Mouse (Mus musculus) hindbrain, embryonic 12.5 days (tissue): ENCODE measurements at regions not wholly inside any gene's neighbourhood (a gene's known extent, or its start where the extent isn't known, plus 50 kb on each side); places are given as distances from the start of the nearest gene placed in this dataset.
"Not testable (repeated sequence)": the region's sequence is repeated elsewhere in the genome, so short reads cannot be mapped to it uniquely, and the experiment has no call there.

ENCODE experiments used
- ATAC-seq: fragments of 200-750 bp; cut with Nextera tagmentation; 2 replicates; pipeline ENCODE4 v1.8.0; 2017; ENCODE audit warnings: moderate TSS enrichment; ENCODE audit not compliant: low FRiP score
- H3K27ac ChIP-seq: fragments of 300-500 bp; sonication (generic); 2 replicates; pipeline ENCODE4 v1.5.1; 2016; ENCODE audit warnings: mild to moderate bottlenecking
- H3K27me3 ChIP-seq: fragments of 300-500 bp; sonication (generic); 2 replicates; pipeline ENCODE4 v1.6.1; 2016; ENCODE audit warnings: mild to moderate bottlenecking
- H3K36me3 ChIP-seq: fragments of 300-500 bp; sonication (generic); 2 replicates; pipeline ENCODE4 v1.6.1; 2016; ENCODE audit warnings: mild to moderate bottlenecking
- H3K4me1 ChIP-seq: fragments of 300-500 bp; sonication (generic); 2 replicates; pipeline ENCODE4 v1.6.1; 2016
- H3K4me2 ChIP-seq: fragments of 300-500 bp; sonication (generic); replicated peaks from 2 replicates; pipeline ENCODE4 v1.6.1; 2016; ENCODE audit warnings: mild to moderate bottlenecking
- H3K4me3 ChIP-seq: fragments of 300-500 bp; sonication (generic); 2 replicates; pipeline ENCODE4 v1.5.1; 2016; ENCODE audit warnings: mild to moderate bottlenecking
- H3K9ac ChIP-seq: fragments of 300-500 bp; sonication (generic); 2 replicates; pipeline ENCODE4 v1.6.1; 2016; ENCODE audit warnings: mild to moderate bottlenecking, moderate library complexity
- H3K9me3 ChIP-seq: fragments of 300-500 bp; sonication (generic); replicated peaks from 2 replicates; pipeline ENCODE4 v1.6.1; 2016; ENCODE audit warnings: mild to moderate bottlenecking
- WGBS: fragments of 180-500 bp; shearing (Covaris S2); methylation state at CpG from one replicate; pipeline ENCODE4 v1.1.7; 2016; 5-methylcytosine and 5-hydroxymethylcytosine counted together

DNA sequence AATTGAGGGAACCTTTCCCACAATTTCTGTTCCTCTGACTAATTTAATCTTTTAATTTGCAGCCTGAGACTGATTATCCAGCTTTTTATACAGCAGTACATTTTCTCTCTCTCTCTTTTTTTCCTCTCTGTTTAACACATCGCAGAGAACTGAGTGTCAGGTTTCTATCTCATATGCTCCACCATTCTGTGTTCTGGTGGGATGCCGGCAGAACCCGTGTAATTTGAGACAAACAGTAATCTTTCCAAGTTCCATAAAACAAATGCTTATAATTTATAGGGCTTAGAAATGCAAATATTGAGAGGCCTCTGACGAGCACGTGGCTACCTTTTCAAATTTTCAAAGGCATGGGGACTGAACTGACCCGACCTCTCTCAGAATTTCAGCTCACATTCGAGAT lies 59.1 kb downstream of the Zbtb18 start:
- H3K36me3 ChIP-seq = no peaks in the 10 kb centered on the region
- no peaks in the 10 kb centered on the region for H3K27me3 ChIP-seq
- H3K4me1 ChIP-seq = no peaks in the 10 kb centered on the region
- 61% methylated on average over 7 of the region's 7 CpGs for WGBS
- no peak overlapping the region for H3K4me3 ChIP-seq
- H3K27ac ChIP-seq = no peak overlapping the region
- H3K9me3 ChIP-seq = no peaks in the 10 kb centered on the region
- H3K9ac ChIP-seq = no peak overlapping the region
- no peak overlapping the region for H3K4me2 ChIP-seq
- ATAC-seq = no peak

- Histone ChIP-seq H3K9me3 (no peaks in the 10 kb centered on the region), H3K4me3 (no peak overlapping the region), H3K9ac (no peak overlapping the region), H3K27ac (no peak overlapping the region), H3K36me3 (no peaks in the 10 kb centered on the region), H3K4me2 (no peak overlapping the region), H3K27me3 (no peaks in the 10 kb centered on the region), H3K4me1 (no peaks in the 10 kb centered on the region)
- ATAC-seq = no peak
- 77% methylated on average over 1 of the region's 1 CpGs for WGBS
These were observed 61.8 kb downstream of the Zbtb18 start for GRCm38 (mm10) chr1:177503946-177504345.

GRCm38 (mm10) chr1:177504743-177505142 lies 62.6 kb downstream of the Zbtb18 start:
- no peak overlapping the region for H3K4me2 ChIP-seq
- H3K27ac ChIP-seq = no peak overlapping the region
- no peak overlapping the region for H3K4me3 ChIP-seq
- no peaks in the 10 kb centered on the region for H3K27me3 ChIP-seq
- no peaks in the 10 kb centered on the region for H3K4me1 ChIP-seq
- no peak overlapping the region for H3K9ac ChIP-seq
- no peak for ATAC-seq
- H3K9me3 ChIP-seq = no peaks in the 10 kb centered on the region
- WGBS = 96% methylated on average over 2 of the region's 2 CpGs
- H3K36me3 ChIP-seq = no peaks in the 10 kb centered on the region

- H3K9ac ChIP-seq, ATAC-seq, H3K36me3 ChIP-seq, H3K27me3 ChIP-seq, H3K4me1 ChIP-seq, H3K9me3 ChIP-seq, H3K27ac ChIP-seq, H3K4me3 ChIP-seq, H3K4me2 ChIP-seq: not testable (repeated sequence)
- WGBS = 97% methylated on average over 4 of the region's 4 CpGs
These were observed 65.2 kb downstream of the Zbtb18 start for GRCm38 (mm10) chr1:177507398-177507797.

- H3K27ac ChIP-seq = no peak overlapping the region
- H3K27me3 ChIP-seq = no peaks in the 10 kb centered on the region
- no peak for ATAC-seq
- H3K4me3 ChIP-seq = no peak overlapping the region
- H3K4me2 ChIP-seq = no peak overlapping the region
- no peak overlapping the region for H3K9ac ChIP-seq
- 74% methylated on average over 10 of the region's 10 CpGs for WGBS
- no peaks in the 10 kb centered on the region for H3K36me3 ChIP-seq
- H3K4me1 ChIP-seq = no peaks in the 10 kb centered on the region
- H3K9me3 ChIP-seq = no peaks in the 10 kb centered on the region
These were observed 67.6 kb downstream of the Zbtb18 start for GRCm38 (mm10) chr1:177509786-177510185.

GRCm38 (mm10) chr1:177512116-177512515 lies 70.0 kb downstream of the Zbtb18 start:
- no peak overlapping the region for H3K4me3 ChIP-seq
- H3K9me3 ChIP-seq = no peaks in the 10 kb centered on the region
- 78% methylated on average over 2 of the region's 2 CpGs for WGBS
- H3K27ac ChIP-seq = no peak overlapping the region
- no peaks in the 10 kb centered on the region for H3K27me3 ChIP-seq
- H3K4me1 ChIP-seq = no peaks in the 10 kb centered on the region
- ATAC-seq = no peak
- H3K4me2 ChIP-seq = no peak overlapping the region
- H3K36me3 ChIP-seq = no peaks in the 10 kb centered on the region
- H3K9ac ChIP-seq = no peak overlapping the region

DNA sequence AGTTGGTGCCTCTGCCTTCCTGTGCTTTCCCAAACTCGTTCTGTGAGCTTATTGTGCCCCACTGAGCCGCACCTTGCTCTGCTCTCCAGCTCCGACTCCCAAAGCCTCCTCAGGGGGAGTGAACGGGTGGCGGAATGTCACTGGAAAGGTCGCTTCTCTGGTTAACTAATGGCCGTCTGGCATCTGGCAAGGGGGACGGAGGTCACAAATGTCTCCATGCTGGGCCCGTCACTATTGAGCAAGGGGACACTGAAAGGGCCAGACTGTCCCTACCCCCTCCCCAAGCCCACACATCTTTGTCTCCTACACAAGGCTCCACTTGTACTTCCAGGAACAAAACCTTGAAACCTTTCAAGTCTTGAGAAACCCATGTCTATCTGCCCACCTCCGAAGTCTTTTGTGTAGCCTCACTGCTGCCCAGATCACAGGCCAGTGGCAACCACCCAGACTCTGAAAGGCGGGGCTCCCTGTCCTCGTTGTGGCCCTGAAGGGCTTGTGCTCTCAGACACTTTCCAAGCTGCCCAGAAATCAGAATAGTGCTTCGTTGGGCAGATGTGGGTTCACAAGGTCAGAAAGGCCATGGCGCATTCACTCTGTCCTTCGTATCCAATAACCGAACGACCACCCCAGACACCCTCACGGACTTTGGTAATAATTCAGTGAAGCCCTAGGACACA lies 75.9 kb downstream of the Zbtb18 start:
- Histone ChIP-seq H3K36me3 (no peaks in the 10 kb centered on the region), H3K27me3 (no peaks in the 10 kb centered on the region), H3K9me3 (no peaks in the 10 kb centered on the region), H3K27ac (no peak overlapping the region), H3K9ac (no peak overlapping the region), H3K4me1 (peaks cover 16% of the 10 kb centered on the region), H3K4me3 (no peak overlapping the region), H3K4me2 (peak overlapping the region; percentile 21; the same call in 1 of the 2 replicates)
- ATAC-seq = no peak
- 10% methylated on average over 18 of the region's 18 CpGs for WGBS

- Histone ChIP-seq H3K9ac (no peak overlapping the region), H3K4me2 (peak overlapping the region; percentile 22), H3K9me3 (no peaks in the 10 kb centered on the region), H3K27ac (no peak overlapping the region), H3K27me3 (no peaks in the 10 kb centered on the region), H3K4me1 (peaks cover 16% of the 10 kb centered on the region), H3K4me3 (no peak overlapping the region), H3K36me3 (no peaks in the 10 kb centered on the region)
- 22% methylated on average over 13 of the region's 13 CpGs for WGBS
- ATAC-seq = peak; percentile 38; the same call in 1 of the 2 replicates
These were observed 76.9 kb downstream of the Zbtb18 start for GRCm38 (mm10) chr1:177518897-177519513.

DNA sequence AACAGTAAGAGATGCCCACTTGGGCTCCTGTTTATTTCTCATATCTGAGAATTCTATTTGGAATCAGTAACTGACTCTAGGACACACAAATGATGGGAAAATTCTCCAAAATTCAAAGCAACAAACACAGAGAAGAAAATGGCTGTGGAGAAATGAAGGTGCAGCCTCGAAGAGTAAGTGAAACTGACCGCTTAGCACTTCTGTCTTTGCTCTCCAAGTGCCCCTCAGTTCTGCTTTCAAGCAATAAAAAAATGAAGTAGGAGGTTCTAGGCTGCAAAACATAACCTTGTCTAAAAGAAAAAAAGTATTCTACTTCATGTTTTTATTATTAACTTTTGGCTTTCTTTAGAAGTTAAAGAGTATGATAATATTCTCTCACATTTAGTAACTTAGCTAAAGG lies 79.0 kb downstream of the Zbtb18 start:
- 95% methylated on average over 2 of the region's 2 CpGs for WGBS
- ATAC-seq = no peak
- H3K27me3 ChIP-seq = no peaks in the 10 kb centered on the region

DNA sequence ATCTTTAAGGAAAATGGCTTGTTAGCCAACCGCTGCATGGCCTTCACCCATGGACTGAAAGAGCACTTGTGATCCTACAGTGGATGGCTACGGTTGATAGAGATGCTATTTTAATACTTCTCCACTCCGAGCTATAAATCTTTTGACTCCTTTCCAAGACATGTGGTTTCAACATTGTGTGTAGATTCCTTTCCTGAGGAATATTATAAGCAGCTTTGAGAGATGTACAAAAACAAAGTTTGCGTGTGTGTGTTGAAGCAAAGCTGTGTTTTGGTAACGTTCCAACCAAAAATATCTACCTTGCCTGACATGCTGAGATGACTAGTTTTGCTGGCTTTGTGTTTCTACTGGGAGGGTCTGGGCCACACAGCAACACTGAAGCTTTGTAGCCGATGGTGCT lies 83.0 kb downstream of the Zbtb18 start:
- no peak overlapping the region for H3K4me3 ChIP-seq
- no peaks in the 10 kb centered on the region for H3K4me1 ChIP-seq
- no peak overlapping the region for H3K9ac ChIP-seq
- no peaks in the 10 kb centered on the region for H3K36me3 ChIP-seq
- no peak overlapping the region for H3K27ac ChIP-seq
- H3K9me3 ChIP-seq = no peaks in the 10 kb centered on the region
- H3K27me3 ChIP-seq = no peaks in the 10 kb centered on the region
- WGBS = 81% methylated on average over 6 of the region's 6 CpGs
- no peak for ATAC-seq
- H3K4me2 ChIP-seq = no peak overlapping the region

More for the DNA sequence above, 79.0 kb downstream of the Zbtb18 start:
- Histone ChIP-seq H3K9me3 (no peaks in the 10 kb centered on the region), H3K27ac (no peak overlapping the region), H3K4me1 (peaks cover 16% of the 10 kb centered on the region), H3K36me3 (no peaks in the 10 kb centered on the region), H3K4me2 (no peak overlapping the region), H3K4me3 (no peak overlapping the region), H3K9ac (no peak overlapping the region)

DNA sequence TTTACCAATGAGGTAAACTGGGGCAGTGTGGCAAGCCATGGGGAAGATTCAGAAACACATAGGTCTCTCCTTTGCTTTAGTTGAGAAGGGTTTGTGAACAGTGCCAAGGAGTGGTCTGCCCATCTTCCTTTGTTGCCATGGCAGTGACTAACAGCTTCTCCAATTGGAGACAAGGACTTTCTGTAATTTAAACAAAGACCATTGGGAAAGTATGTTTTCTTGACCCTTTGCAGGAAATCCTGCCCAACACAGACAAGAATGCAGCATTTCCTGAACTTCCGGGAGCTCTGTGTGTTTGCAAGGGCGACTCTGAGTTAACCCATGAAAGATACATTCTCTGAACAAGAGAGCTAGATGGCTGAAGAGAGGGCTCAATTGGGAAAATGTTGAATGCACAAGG lies 89.6 kb downstream of the Zbtb18 start:
- no peaks in the 10 kb centered on the region for H3K4me1 ChIP-seq
- no peak overlapping the region for H3K4me2 ChIP-seq
- WGBS = 69% methylated on average over 2 of the region's 2 CpGs
- no peaks in the 10 kb centered on the region for H3K9me3 ChIP-seq
- H3K27ac ChIP-seq = no peak overlapping the region
- no peak for ATAC-seq
- H3K36me3 ChIP-seq = no peaks in the 10 kb centered on the region
- H3K9ac ChIP-seq = no peak overlapping the region
- H3K27me3 ChIP-seq = no peaks in the 10 kb centered on the region
- H3K4me3 ChIP-seq = no peak overlapping the region

DNA sequence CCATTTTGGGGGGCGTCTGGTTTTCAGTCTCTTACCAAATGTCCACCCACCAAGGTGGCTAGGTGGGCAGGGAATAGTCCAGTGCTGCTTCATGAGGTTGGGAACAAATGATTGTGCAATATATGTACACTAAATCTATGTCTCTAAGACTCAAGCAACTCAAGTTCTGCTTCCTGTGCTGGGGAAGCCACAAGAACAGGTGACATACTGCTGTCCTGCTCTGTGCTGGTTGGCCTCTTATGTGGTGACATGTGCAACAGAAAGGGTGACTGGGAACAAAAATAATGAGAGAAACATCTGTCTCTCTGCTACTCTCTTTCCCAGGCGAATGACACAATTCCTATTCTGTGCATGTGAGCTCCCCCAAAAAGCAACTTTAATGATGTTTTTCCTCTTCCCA lies 90.5 kb downstream of the Zbtb18 start:
- Histone ChIP-seq H3K9ac (no peak overlapping the region), H3K36me3 (no peaks in the 10 kb centered on the region), H3K4me2 (no peak overlapping the region), H3K4me3 (no peak overlapping the region), H3K4me1 (no peaks in the 10 kb centered on the region), H3K9me3 (no peaks in the 10 kb centered on the region), H3K27me3 (no peaks in the 10 kb centered on the region), H3K27ac (no peak overlapping the region)
- WGBS = 87% methylated on average over 2 of the region's 2 CpGs
- ATAC-seq = no peak

DNA sequence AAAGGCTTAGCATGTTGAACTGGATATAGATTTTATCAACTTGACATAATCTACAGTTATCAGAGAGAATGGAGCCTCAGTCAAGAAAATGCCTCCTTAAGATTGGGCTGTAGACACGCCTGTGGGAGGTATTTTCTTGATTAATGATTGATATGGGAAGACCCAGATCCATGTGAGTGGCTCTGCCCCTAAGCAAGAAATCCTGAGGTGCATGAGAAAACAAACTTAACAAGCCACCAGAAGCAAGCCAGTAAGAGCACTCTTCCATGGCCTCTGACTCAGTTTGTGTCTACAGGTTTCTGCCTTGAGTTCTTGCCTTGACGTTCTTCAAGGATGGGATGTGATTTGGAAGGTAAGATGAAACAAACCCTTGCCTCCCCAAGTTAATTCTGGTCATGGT lies 91.2 kb downstream of the Zbtb18 start:
- H3K9ac ChIP-seq = no peak overlapping the region
- no peak overlapping the region for H3K4me3 ChIP-seq
- H3K27me3 ChIP-seq = no peaks in the 10 kb centered on the region
- H3K36me3 ChIP-seq = no peaks in the 10 kb centered on the region
- no peak overlapping the region for H3K27ac ChIP-seq
- ATAC-seq = no peak
- H3K4me1 ChIP-seq = no peaks in the 10 kb centered on the region
- no peaks in the 10 kb centered on the region for H3K9me3 ChIP-seq
- no peak overlapping the region for H3K4me2 ChIP-seq
- WGBS = 91% methylated on average over 2 of the region's 2 CpGs
